In genomic region chr5:119749153-119749552, GRCm38 (mm10) we compare ENCODE assay signal across 11 mouse cellular contexts.
A peak's percentile ranks its signal among the peaks of the same experiment; 100 is the strongest.
DNase-seq lines count a peak whose midpoint lies in the region; ATAC-seq and TF ChIP-seq lines count a peak whose summit lies in the region.
"Had no signal": no experiment of that assay in that cellular context is flagged by ENCODE, and none has a peak within 500 bp of the region (broad histone marks: within the 10 kb centered on the region; RNA-seq: fewer than 3 reads in every experiment).

No protein-coding gene starts in this region.

- H3K9me3 ChIP-seq in heart, embryonic 10.5 days: no peaks in the 10 kb centered on the region
- no peaks in the 10 kb centered on the region for H3K9me3 ChIP-seq in stomach, embryonic 14.5 days (ENCODE audit: control insufficient read depth, low read depth, low read length)
- H3K9me3 ChIP-seq in stomach, postnatal 0 days (ENCODE audit: control insufficient read depth, low read length): no peaks in the 10 kb centered on the region

- peaks cover 43% of the 10 kb centered on the region for H3K27me3 ChIP-seq in heart, embryonic 10.5 days (ENCODE audit: insufficient read depth, poor library complexity, severe bottlenecking)
- 0 out of 2 replicates have a peak, but pooled peaks cover 15% of the 10 kb centered on the region for H3K27me3 ChIP-seq in stomach, embryonic 14.5 days (ENCODE audit: control insufficient read depth, insufficient read depth, low read length)
- H3K27me3 ChIP-seq in stomach, postnatal 0 days (ENCODE audit: control insufficient read depth, insufficient read depth, low read length): no peaks in the 10 kb centered on the region

- peak overlapping the region; percentile 50 for H3K4me3 ChIP-seq in heart, embryonic 10.5 days
- H3K4me3 ChIP-seq in stomach, embryonic 14.5 days (ENCODE audit: low read depth, low read length): 0 out of 2 replicates have a peak overlapping the region, but pooled peaks have one; percentile 9
- H3K4me3 ChIP-seq in stomach, postnatal 0 days (ENCODE audit: low read depth, low read length): no peak overlapping the region
- H3K4me3 ChIP-seq: layer of hippocampus, adult 2 months; liver, embryonic 12.5 days had no signal

- 0 out of 2 replicates have a peak overlapping the region, but pooled peaks have one; percentile 29 for H3K27ac ChIP-seq in heart, embryonic 10.5 days
- H3K27ac ChIP-seq in stomach, embryonic 14.5 days (ENCODE audit: low read length): no peak overlapping the region
- no peak overlapping the region for H3K27ac ChIP-seq in stomach, postnatal 0 days (replicated peaks)
- H3K27ac ChIP-seq: layer of hippocampus, adult 2 months; liver, embryonic 12.5 days had no signal

- DNase-seq in heart, embryonic 10.5 days (ENCODE audit: low spot score): no peak
- no peak for DNase-seq in heart, postnatal 4 days
- DNase-seq in stomach, postnatal 0 days (ENCODE audit: low spot score): no peak
- DNase-seq in lung, postnatal 25 days (ENCODE audit: low spot score): peak; percentile 26
- no peak for DNase-seq in testis, postnatal 14 days (ENCODE audit: low spot score)
- no peak for DNase-seq in cerebellum, adult 9-10 months
- no peak for DNase-seq in gastrocnemius, postnatal 4 days (ENCODE audit: low spot score in 2 of 2)
- DNase-seq: thymus, postnatal 14 days had no signal

- ATAC-seq in stomach, embryonic 14.5 days (ENCODE audit: insufficient number of reproducible peaks, insufficient read depth, low FRiP score, low read depth): no peak
- no peak for ATAC-seq in stomach, postnatal 0 days (ENCODE audit: low FRiP score, low TSS enrichment)
- ATAC-seq: liver, embryonic 12.5 days had no signal

- H3K36me3 ChIP-seq in heart, embryonic 10.5 days: no peaks in the 10 kb centered on the region
- H3K36me3 ChIP-seq in stomach, embryonic 14.5 days (ENCODE audit: control insufficient read depth, insufficient read depth, low read length): no peaks in the 10 kb centered on the region
- H3K36me3 ChIP-seq in stomach, postnatal 0 days (ENCODE audit: control insufficient read depth, insufficient read depth, low read length): no peaks in the 10 kb centered on the region
- H3K36me3 ChIP-seq: liver, embryonic 12.5 days had no signal

- TF ChIP-seq EP300 in stomach, postnatal 0 days (optimal IDR thresholded peaks at IDR 0.05): no peak

- no peak overlapping the region for H3K9ac ChIP-seq in stomach, embryonic 14.5 days (replicated peaks; ENCODE audit: low read depth, low read length)
- H3K9ac ChIP-seq in stomach, postnatal 0 days (ENCODE audit: low read length): no peak overlapping the region
- H3K9ac ChIP-seq: liver, embryonic 12.5 days had no signal

- peak overlapping the region; percentile 37 for H3K4me2 ChIP-seq in stomach, embryonic 14.5 days (replicated peaks; ENCODE audit: low read depth, low read length)
- H3K4me2 ChIP-seq in stomach, postnatal 0 days (replicated peaks; ENCODE audit: low read depth): no peak overlapping the region

- no peak for TF ChIP-seq CTCF in stomach, postnatal 0 days (IDR thresholded peaks at IDR 0.05; ENCODE audit: low read depth)

- WGBS in heart, embryonic 10.5 days: 5% methylated on average over 16 of the region's 17 CpGs
- WGBS in stomach, embryonic 14.5 days: 5% methylated on average over 14 of the region's 17 CpGs
- WGBS in stomach, postnatal 0 days: 8% methylated on average over 11 of the region's 17 CpGs

- H3K4me1 ChIP-seq in heart, embryonic 10.5 days: peaks cover 14% of the 10 kb centered on the region
- H3K4me1 ChIP-seq in stomach, embryonic 14.5 days (ENCODE audit: control insufficient read depth, insufficient read depth, low read length): 0 out of 2 replicates have a peak, but pooled peaks cover 4% of the 10 kb centered on the region
- H3K4me1 ChIP-seq in stomach, postnatal 0 days (replicated peaks; ENCODE audit: control insufficient read depth, insufficient read depth): no peaks in the 10 kb centered on the region
- H3K4me1 ChIP-seq: liver, embryonic 12.5 days had no signal
